In the genomic region with DNA sequence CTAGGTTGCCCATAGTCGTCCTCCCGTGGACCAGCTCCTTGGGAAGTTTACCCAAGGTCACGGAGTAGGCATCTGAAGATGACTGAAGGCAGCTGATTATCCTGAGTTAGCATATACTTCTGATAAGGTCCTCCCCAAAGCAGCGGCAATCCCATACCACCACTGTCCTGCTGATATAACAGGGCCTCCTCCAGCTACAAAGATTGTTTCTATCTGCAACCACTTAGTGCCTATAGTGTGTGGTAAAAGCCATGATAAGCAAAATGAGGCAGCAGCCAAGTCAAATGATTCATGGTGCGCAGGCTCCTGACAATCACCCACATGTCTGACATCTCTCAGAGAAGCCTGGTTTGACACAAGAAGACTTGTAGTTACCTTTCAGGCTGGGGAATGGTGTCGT, we compare ENCODE assay signal across 22 mouse cellular contexts. TPM values are rescaled to one million over a fixed set of nuclear protein-coding genes. Genes with fewer than 3 reads are reported as not detected.
DNase-seq lines count a peak whose midpoint lies in the region; ATAC-seq and TF ChIP-seq lines count a peak whose summit lies in the region.
"Had no signal": no experiment of that assay in that cellular context is flagged by ENCODE, and none has a peak within 500 bp of the region (broad histone marks: within the 10 kb centered on the region; RNA-seq: fewer than 3 reads in every experiment).

No protein-coding gene starts in this region.

- ATAC-seq in liver, embryonic 14.5 days (ENCODE audit: insufficient read depth): peak; percentile 78
- ATAC-seq in megakaryocyte progenitor cell, adult 5-6 weeks (replicated peaks; ENCODE audit: poor library complexity): peak; percentile 88
- ATAC-seq: forebrain, embryonic 15.5 days; hindbrain, postnatal 0 days had no signal

- intact Hi-C loops in heart, postnatal 36 days (cut with DNase I): no loop called here

- no peak overlapping the region for H3K9ac ChIP-seq in liver, embryonic 14.5 days (replicated peaks)
- H3K9ac ChIP-seq: embryonic facial prominence, embryonic 12.5 days; forebrain, embryonic 15.5 days; heart, embryonic 13.5 days; hindbrain, embryonic 13.5 days had no signal

- no peak for TF ChIP-seq CTCF in liver, embryonic 14.5 days (IDR thresholded peaks at IDR 0.05; ENCODE audit: low read depth)

- peaks cover 3% of the 10 kb centered on the region; the same call in 1 of the 2 replicates for H3K36me3 ChIP-seq in liver, embryonic 14.5 days (replicated peaks; ENCODE audit: control insufficient read depth, insufficient read depth, low read depth)

- no peak overlapping the region for H3K4me3 ChIP-seq in liver, embryonic 14.5 days (ENCODE audit: insufficient read depth in 1 of 2, low read depth in 2 of 2, low read length in 2 of 2)
- H3K4me3 ChIP-seq: embryonic facial prominence, embryonic 12.5 days; forebrain, embryonic 15.5 days; gastrocnemius, adult 2 months; heart, embryonic 13.5 days; hindbrain, embryonic 13.5 days had no signal

- WGBS in liver, embryonic 14.5 days (ENCODE audit: insufficient replicate concordance): 32% methylated on average over 6 of the region's 6 CpGs

- H3K27me3 ChIP-seq in liver, embryonic 14.5 days (ENCODE audit: control insufficient read depth, insufficient read depth, low read length): no peaks in the 10 kb centered on the region
- H3K27me3 ChIP-seq: CH12.LX; embryonic facial prominence, embryonic 12.5 days; forebrain, embryonic 15.5 days; heart, embryonic 13.5 days; hindbrain, embryonic 13.5 days had no signal

- TF ChIP-seq EP300 in liver, embryonic 14.5 days (IDR thresholded peaks at IDR 0.05; ENCODE audit: low read depth): peak; percentile 62

- H3K4me1 ChIP-seq in liver, embryonic 14.5 days (replicated peaks; ENCODE audit: control insufficient read depth in 2 of 2, insufficient read depth in 2 of 2, low read length in 1 of 2): peaks cover 14 to 20% of the 10 kb centered on the region in 2 experiments; a peak in 3 of 4 replicates
- H3K4me1 ChIP-seq: embryonic facial prominence, embryonic 12.5 days; forebrain, embryonic 15.5 days; hindbrain, embryonic 13.5 days had no signal

- no peak overlapping the region for H3K4me2 ChIP-seq in liver, embryonic 14.5 days (ENCODE audit: low read depth)
- H3K4me2 ChIP-seq: embryonic facial prominence, embryonic 12.5 days; forebrain, embryonic 15.5 days; heart, embryonic 13.5 days; hindbrain, embryonic 13.5 days had no signal

- DNase-seq in brain, adult 2 months (ENCODE audit: low read depth, low spot score): peak; percentile 52
- DNase-seq in liver: peak; percentile 21
- peak in 2 of 3 experiments; percentile 23 to 32 for DNase-seq in liver, embryonic 14.5 days (ENCODE audit: low read depth in 3 of 3, low spot score in 3 of 3)
- no peak for DNase-seq in heart, postnatal 36 days
- DNase-seq in gastrocnemius, adult 18-20 months (ENCODE audit: low spot score): no peak
- DNase-seq in thymus, postnatal 25 days: no peak
- DNase-seq: adrenal gland, postnatal 14 days; cerebellum, adult 11 months; cerebellum, adult 8-10 months; cerebellum, postnatal 14 days; gastrocnemius, adult 2 months; gastrocnemius, postnatal 25 days had no signal

- H3K9me3 ChIP-seq in liver, embryonic 14.5 days (ENCODE audit: control insufficient read depth, low read length): no peaks in the 10 kb centered on the region
- H3K9me3 ChIP-seq: embryonic facial prominence, embryonic 12.5 days; forebrain, embryonic 15.5 days; heart, embryonic 13.5 days; hindbrain, embryonic 13.5 days had no signal

- no peak overlapping the region for H3K27ac ChIP-seq in liver, embryonic 14.5 days
- H3K27ac ChIP-seq: embryonic facial prominence, embryonic 12.5 days; forebrain, embryonic 15.5 days; gastrocnemius, adult 2 months; heart, embryonic 13.5 days; hindbrain, embryonic 13.5 days; hindbrain, postnatal 0 days had no signal

RNA-seq across cellular contexts. Expression of a gene that starts 18.6 kb away (rescaled TPM):
- 6.3 and 7.1 TPM in 2 replicates for polyA plus RNA-seq in liver, embryonic 14.5 days (2012; rRNA removed)
- polyA plus RNA-seq in liver, embryonic 14.5 days (2014; fragmentation: Nextera tagmentation; extraction: Ambion mirVana): 2.7 and 4.8 TPM in 2 replicates
- 15.8 and 19.9 TPM in 2 replicates for total RNA-seq in megakaryocyte progenitor cell, adult 5-6 weeks (2015)
- 27.3 and 34.4 TPM in 2 replicates for total RNA-seq in megakaryocyte progenitor cell, adult 5-6 weeks (2017)
- 1 to 10 TPM; 5.8 to 6.6 TPM for total RNA-seq in heart, postnatal 36 days (2021)
- 1 to 10 TPM; 3.1 to 3.3 TPM for total RNA-seq in gastrocnemius, adult 18-20 months (2021)

RNA-seq across cellular contexts. Expression of a gene that starts 37.6 kb away (rescaled TPM):
- 14.0 and 14.2 TPM in 2 replicates for polyA plus RNA-seq in liver, embryonic 14.5 days (2012; rRNA removed)
- 12.7 and 14.3 TPM in 2 replicates for polyA plus RNA-seq in liver, embryonic 14.5 days (2014; fragmentation: Nextera tagmentation; extraction: Ambion mirVana)
- total RNA-seq in megakaryocyte progenitor cell, adult 5-6 weeks (2015): 0.81 and 0.86 TPM in 2 replicates
- total RNA-seq in megakaryocyte progenitor cell, adult 5-6 weeks (2017): 0.95 TPM in 1 of 2 replicates, not detected in the other
- total RNA-seq in heart, postnatal 36 days (2021): 10 to 100 TPM; 17.3 TPM
- 10 to 100 TPM; 22.2 to 24.1 TPM for total RNA-seq in gastrocnemius, adult 18-20 months (2021)
- total RNA-seq: hematopoietic stem cell, adult 5-6 weeks had no signal

RNA-seq across cellular contexts. Expression of a gene that starts 37.7 kb away (rescaled TPM):
- polyA plus RNA-seq in liver, embryonic 14.5 days (2012; rRNA removed): 5.9 and 7.2 TPM in 2 replicates
- 8.9 and 10.1 TPM in 2 replicates for polyA plus RNA-seq in liver, embryonic 14.5 days (2014; fragmentation: Nextera tagmentation; extraction: Ambion mirVana)
- 15.8 and 15.9 TPM in 2 replicates for total RNA-seq in megakaryocyte progenitor cell, adult 5-6 weeks (2015)
- 15.2 and 26.2 TPM in 2 replicates for total RNA-seq in megakaryocyte progenitor cell, adult 5-6 weeks (2017)
- total RNA-seq in heart, postnatal 36 days (2021): 10 to 100 TPM; 18.0 to 19.5 TPM
- 10 to 100 TPM; 11.7 to 13.5 TPM for total RNA-seq in gastrocnemius, adult 18-20 months (2021)

RNA-seq across cellular contexts. Expression of a gene that starts 47.0 kb away (rescaled TPM):
- 0.03 and 0.04 TPM in 2 replicates for polyA plus RNA-seq in liver, embryonic 14.5 days (2012; rRNA removed)
- polyA plus RNA-seq in liver, embryonic 14.5 days (2014; fragmentation: Nextera tagmentation; extraction: Ambion mirVana): not detected in 2 replicates
- 0.17 TPM in 1 of 2 replicates, not detected in the other for total RNA-seq in megakaryocyte progenitor cell, adult 5-6 weeks (2015)
- 0.20 TPM in 1 of 2 replicates, not detected in the other for total RNA-seq in megakaryocyte progenitor cell, adult 5-6 weeks (2017)
- total RNA-seq in heart, postnatal 36 days (2021): 1,000 to 10,000 TPM; 1,434 to 1,723 TPM
- total RNA-seq in gastrocnemius, adult 18-20 months (2021): not detected
- total RNA-seq: adrenal gland, postnatal 14 days; gastrocnemius, postnatal 25 days had no signal
- polyA plus RNA-seq: forebrain, embryonic 11.5 days; forebrain, embryonic 15.5 days; intestine, embryonic 14.5 days had no signal

Comparison
In these comparisons a context has a peak if more than half of its experiments do, and no peak if none do; other contexts are left out.
1. DNase-seq: peak in brain, adult 2 months (single experiment), liver (single experiment) and liver, embryonic 14.5 days (2 of 3); none in heart, postnatal 36 days (0 of 2), gastrocnemius, adult 18-20 months (single experiment) and thymus, postnatal 25 days (single experiment).
2. RNA of a gene that starts 37.6 kb away (total RNA-seq): 22.2 to 24.1 TPM in gastrocnemius, adult 18-20 months and 17.3 TPM in heart, postnatal 36 days; 0.81 to 0.95 TPM in megakaryocyte progenitor cell, adult 5-6 weeks; every median in the first group is over 4 times any median in the second.